Mouse (Mus musculus): Measurements from ENCODE around the gene Vmn1r142.
"Not testable (repeated sequence)": the region's sequence is repeated elsewhere in the genome, so short reads cannot be mapped to it uniquely, and the experiment has no call there.

DNA sequence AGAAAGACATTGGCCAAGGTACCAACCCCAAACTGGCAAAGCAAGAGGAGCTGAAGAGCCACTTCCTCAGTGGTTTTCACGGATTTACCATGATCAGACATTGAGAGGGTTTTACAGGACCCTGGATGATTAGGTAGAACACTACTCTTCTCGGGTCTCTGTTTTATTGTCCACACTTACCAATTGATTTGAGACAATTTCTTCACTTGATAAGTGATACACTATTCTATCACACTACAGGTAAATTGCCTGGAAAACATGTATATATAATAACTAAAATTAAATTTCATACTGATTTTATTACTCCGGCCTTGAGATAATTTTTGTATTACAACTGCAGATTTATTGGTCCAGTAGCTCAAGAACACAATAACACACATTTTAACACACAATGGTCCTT, at the start of gene Vmn1r142:
- not testable (repeated sequence) for TF ChIP-seq POLR2A (IDR thresholded peaks at IDR 0.05; ENCODE audit: insufficient read depth, low read depth, low read length); CTCF (IDR thresholded peaks at IDR 0.05); EP300 (IDR thresholded peaks at IDR 0.05; ENCODE audit: insufficient read depth, low read depth, low read length)

All from heart, adult 2 months (tissue).